Mouse (Mus musculus) megakaryocyte, embryonic 14.5 days (primary cell): ENCODE data around the gene Card10.

Experiments used
- FLI1 ChIP-seq: IDR thresholded peaks from 2 replicates; pipeline ENCODE4 v1.6.1; 2012; ENCODE audit warnings: low read length, inconsistent platforms, mixed read lengths
- GATA1 ChIP-seq: IDR thresholded peaks from 3 replicates; pipeline ENCODE4 v1.6.1; 2012; ENCODE audit warnings: mixed read lengths, low read length, inconsistent platforms, borderline replicate concordance

DNA sequence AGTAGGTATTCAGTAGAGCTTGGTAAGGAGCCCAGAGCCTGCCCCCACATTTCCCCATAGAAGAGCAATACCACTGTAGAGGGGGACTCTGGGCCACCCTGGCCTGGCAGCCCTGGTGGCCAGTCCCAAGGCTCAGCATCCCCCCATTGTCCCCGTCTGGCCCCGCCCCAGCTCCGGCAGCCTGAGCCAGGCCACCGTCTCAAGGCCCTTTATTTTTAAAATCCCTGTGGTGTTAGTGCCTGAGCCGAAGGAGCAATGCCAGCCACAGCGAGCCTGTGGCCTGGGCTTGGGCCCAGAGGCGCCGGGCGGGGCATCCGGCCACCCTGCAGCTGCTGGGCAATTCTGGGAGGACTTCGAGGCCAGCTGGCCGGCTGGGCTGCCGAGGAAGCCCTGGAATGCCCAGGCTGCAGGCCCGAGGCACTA lies 29.9 kb upstream of the Card10 start:
- no peak for TF ChIP-seq GATA1
- no peak for TF ChIP-seq FLI1
